Mouse (Mus musculus) ZHBTc4 (cell line): Measurements from ENCODE around the gene Ccdc157.
"Not testable (repeated sequence)": the region's sequence is repeated elsewhere in the genome, so short reads cannot be mapped to it uniquely, and the experiment has no call there.

Experiments
- DNase-seq: peaks from one replicate; pipeline ENCODE4 v3.0.0-alpha.2; 2011; ENCODE audit warnings: low read depth, low spot score

Ccdc157 gene

DNA sequence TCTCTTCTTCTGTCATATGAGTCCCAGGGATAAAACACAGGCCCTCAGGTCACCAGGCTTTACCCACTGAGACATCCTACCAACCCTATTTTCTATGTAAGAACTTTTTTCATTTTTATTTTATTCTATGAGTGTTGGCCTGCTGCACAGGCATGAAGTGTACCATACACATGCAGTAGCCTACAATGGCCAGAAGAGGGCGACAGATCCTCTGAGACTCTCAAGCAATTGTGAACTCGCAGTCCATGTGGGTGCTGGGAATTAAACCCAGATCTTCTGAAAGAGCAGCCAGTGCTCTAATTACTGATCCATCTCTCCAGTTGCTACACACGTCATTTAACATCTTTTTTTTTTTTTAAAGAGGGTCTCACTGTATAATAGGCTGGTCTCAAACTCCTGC lies 26.6 kb downstream of the Ccdc157 start:
- DNase-seq = peak; percentile 73

DNA sequence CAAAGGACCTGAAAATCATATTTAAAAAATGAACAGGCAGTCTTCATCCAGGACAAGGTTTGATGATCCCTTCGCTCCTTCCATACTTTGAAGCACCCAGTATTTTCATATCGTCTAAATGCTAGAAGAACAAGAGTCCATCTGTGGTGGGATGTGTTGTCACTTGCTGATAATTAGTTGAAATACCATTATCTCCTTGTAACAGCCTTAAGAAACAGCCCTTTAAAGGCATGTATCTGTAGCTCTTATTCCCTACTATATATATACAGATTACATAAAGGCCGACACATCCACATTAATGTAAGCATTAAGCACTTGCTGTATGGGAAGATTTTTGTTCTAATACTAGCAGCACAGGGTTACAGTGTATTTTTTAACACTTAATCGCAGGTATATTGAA lies 31.6 kb downstream of the Ccdc157 start:
- not testable (repeated sequence) for DNase-seq

GRCm38 (mm10) chr11:4127059-4127458 lies 33.0 kb downstream of the Ccdc157 start:
- DNase-seq = peak; percentile 49

- peak; percentile 85 for DNase-seq
These were observed 36.2 kb downstream of the Ccdc157 start for GRCm38 (mm10) chr11:4123922-4124321.

- DNase-seq = peak; percentile 79
These were observed 37.1 kb downstream of the Ccdc157 start, which contains the start of gene Sec14l2 for GRCm38 (mm10) chr11:4122742-4123579. Sec14l2 (minus strand) TSS chr11:4123415.

GRCm38 (mm10) chr11:4122226-4122625 lies 37.9 kb downstream of the Ccdc157 start:
- DNase-seq = no peak

DNA sequence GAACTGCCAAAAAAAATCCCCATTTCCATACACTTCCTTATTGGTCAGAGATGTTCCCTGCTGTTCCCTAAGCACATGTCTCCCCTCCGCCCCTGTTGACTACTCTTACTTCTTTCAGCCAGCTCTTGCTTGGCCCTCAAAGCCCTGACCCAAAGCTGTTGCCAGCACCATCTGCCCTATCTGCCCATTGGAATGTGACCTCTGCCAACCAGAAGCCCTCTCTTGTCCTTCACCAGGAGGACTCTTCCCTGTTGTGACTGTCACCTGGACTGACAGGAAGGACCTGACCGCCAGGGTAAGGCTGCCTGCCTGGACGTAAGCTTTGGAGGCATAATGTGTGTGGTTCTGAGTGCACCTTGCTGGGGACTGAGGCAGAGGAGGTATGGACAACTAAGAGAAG lies 38.4 kb downstream of the Ccdc157 start:
- DNase-seq = no peak

- no peak for DNase-seq
These were observed 40.5 kb downstream of the Ccdc157 start for GRCm38 (mm10) chr11:4119635-4120034.

GRCm38 (mm10) chr11:4118081-4118921 lies 41.8 kb downstream of the Ccdc157 start:
- peak; percentile 89 for DNase-seq

GRCm38 (mm10) chr11:4117372-4118071 lies 42.6 kb downstream of the Ccdc157 start:
- DNase-seq = no peak

GRCm38 (mm10) chr11:4116458-4117141 lies 43.5 kb downstream of the Ccdc157 start:
- no peak for DNase-seq

GRCm38 (mm10) chr11:4115407-4115806 lies 44.7 kb downstream of the Ccdc157 start:
- DNase-seq = no peak

DNA sequence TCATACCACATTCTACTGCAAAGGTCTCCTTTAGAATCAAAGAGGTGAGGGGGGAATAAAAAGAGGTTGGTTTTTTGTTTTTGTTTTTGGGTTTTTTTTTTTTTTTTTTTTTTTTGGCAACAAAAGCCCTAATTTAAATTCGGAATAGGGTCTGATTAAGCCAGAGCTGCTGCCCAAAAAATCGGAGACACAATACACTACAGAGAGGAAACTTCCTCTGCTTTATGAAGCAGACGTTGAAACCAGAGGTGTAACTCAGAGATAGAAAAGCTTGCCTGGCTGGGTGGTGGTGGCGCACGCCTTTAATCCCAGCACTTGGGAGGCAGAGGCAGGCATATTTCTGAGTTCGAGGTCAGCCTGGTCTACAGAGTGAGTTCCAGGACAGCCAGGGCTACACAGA lies 45.6 kb downstream of the Ccdc157 start:
- DNase-seq = not testable (repeated sequence)

GRCm38 (mm10) chr11:4113970-4114369 lies 46.1 kb downstream of the Ccdc157 start:
- no peak for DNase-seq

- no peak for DNase-seq
These were observed 46.6 kb downstream of the Ccdc157 start for GRCm38 (mm10) chr11:4113496-4113895.

GRCm38 (mm10) chr11:4112861-4113260 lies 47.2 kb downstream of the Ccdc157 start:
- DNase-seq = no peak

GRCm38 (mm10) chr11:4112033-4112432 lies 48.1 kb downstream of the Ccdc157 start:
- no peak for DNase-seq

DNA sequence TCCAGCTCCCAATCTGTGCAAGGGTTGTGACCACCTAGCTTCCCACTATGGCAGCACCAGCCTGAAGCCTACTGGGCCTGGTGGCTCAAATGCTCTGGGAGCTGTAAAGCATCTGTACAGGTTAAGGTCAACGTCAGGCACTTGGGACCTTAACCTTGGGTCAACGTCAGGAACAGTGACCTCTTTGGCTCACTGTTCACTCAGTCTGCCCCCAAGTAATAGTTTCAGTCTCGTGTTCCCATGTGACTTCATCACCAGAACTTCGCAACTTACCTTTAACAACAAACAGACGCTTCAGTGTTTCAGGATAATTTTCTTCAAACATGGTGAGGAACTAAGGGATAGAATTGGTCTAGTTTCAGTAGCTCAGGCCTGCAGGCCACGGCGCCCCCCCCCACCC lies 51.4 kb downstream of the Ccdc157 start:
- DNase-seq = no peak

- DNase-seq = not testable (repeated sequence)
These were observed 52.2 kb downstream of the Ccdc157 start for GRCm38 (mm10) chr11:4107901-4108300.

DNA sequence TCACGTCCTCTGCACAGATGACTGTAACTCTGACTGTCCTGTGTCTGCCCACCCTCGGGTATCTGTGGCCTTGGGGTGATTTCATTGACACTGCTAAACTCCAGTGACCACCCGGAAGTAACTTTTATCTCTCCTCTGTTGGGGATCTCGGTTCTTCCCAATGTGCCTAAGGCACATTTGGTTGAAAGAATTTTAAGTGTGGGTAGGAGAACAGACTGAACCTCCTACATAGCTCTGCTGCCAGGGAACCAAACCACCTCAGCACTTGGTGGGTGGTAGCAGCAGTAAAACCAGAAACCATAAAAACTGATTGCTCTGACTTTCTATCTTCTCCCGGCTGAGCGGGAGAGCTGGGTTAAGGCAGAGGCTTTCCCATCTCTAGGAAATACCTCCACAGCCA lies 54.6 kb downstream of the Ccdc157 start:
- no peak for DNase-seq

GRCm38 (mm10) chr11:4104989-4105388 lies 55.1 kb downstream of the Ccdc157 start:
- DNase-seq = no peak
